Mouse (Mus musculus): Measurements from ENCODE around the gene Dhodh.

Gene Dhodh

DNA sequence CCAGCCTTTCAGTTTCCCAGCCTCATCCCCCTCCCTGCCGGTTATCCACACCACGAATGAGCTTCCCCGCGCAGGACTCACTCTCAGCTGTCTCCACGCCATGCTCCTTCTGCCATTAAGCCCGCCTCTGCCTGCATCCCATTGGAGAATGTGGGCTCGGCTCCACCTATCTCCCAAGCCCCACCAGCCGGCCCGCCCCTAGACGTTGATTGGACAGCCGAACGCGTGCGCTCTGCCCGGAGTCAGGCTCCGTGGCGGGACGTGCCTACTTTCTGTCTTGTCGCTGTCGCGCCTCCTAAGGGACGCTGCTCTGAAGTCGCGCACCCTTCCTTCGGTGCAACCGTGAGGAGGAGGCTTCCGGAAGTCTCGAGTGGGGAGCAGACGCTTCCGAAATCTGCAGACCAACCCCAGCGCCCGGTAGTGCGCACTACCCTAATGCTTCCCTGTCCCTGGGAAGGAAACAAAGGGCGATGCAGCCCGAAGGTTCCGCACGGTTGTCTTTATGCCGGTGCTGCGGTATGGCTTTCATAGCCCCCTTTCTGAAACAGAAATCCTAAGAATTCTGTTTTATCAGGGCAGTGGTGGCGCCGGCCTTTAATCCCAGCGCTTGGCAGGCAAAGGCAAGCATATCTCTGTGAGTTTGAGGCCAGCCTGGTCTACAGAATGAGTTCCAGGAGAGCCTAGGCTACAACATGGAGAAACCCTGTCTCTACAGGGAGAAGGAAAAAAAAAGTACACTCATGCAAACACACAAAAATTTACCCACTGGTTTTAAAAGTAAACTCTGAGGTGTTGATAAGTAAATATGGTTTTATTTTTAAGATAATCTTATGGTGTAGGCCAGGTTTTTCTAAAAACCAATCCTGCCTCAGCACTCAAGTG is at the start of gene Dhodh:
Dhodh (minus strand) TSS at position 403 of the 882 bp plus-strand sequence.
- peak; percentile 98 for DNase-seq (ENCODE audit: low spot score)

DNA sequence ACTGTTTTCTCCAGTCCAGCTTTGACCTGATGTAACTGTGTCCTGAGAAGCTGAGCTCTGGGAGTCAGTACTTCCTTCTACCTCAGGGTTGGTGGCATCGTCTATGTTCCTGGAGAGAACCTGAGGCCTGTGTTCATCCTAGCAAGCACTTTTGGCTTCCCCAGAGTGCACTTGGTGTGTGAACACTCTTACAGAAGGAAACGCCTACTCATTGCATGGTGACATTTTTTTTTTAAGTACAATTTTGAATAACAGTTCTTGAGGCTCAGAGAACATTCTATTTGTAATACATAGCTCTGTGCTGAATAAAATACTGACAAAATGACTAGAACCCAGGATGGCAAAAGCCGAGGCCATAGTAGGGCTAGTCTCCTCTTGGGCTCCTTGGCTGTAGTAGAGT is 48.4 kb upstream of the Dhodh start:
- no peak for DNase-seq (ENCODE audit: low spot score)

DNA sequence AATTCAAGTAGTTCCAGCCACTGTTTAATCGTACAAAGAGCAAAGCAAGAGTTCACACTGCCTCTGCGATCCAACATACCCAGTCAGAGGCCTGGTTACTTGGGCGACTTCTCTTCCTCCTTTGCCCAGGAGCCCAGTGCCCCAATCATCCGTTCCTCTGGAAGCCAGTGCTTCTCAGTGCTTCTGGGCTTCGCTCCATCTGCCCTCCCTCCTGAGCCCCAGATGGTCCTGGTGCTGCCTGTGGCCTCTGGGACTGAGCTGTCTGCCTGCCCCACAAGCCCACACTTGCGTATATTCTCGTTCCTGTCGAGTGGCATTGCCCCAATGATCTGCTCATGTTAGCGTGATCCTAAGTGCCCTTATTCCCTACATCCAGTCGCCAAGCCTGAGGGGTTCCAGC is 42.3 kb upstream of the Dhodh start:
- no peak for DNase-seq (ENCODE audit: low spot score)

DNA sequence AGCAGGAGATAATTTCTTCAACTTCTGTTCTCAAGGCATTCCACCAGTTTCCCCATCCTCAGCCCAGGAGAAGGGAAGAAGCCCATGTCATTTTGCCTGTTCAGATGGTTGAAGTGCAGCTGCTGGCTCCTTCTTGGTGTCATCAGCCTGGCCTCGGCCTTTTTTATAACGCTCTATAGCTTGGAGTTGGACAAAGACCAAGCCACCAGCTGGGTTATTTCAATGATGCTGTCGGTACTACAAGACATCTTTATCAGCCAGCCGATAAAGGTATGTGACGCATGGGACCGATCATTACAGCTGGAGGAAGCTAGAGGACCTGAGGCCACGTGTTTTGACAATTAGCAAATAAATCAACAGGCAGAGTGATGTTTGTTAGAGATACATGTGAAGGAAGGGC is 40.0 kb upstream of the Dhodh start:
- DNase-seq (ENCODE audit: low spot score): no peak

DNA sequence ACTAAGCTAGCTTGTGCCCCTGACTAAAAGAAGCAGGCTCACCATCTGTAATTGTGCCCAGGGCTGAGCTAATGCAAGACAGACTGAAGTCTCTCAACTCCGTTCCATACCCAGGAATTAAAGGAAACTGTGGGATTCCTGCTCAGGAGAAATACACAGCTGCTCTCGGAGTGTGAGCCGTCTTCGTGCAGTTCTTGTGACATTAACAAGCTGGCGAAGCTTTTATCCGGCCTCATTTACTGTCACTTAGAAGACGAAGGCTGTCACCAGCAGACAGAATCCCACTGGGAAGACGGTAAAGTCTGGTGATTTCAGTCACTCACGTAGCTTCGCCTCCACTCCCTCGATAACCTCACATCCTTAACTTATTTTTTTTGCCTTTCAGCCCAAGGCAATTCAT is 38.9 kb upstream of the Dhodh start:
- DNase-seq (ENCODE audit: low spot score): no peak

DNA sequence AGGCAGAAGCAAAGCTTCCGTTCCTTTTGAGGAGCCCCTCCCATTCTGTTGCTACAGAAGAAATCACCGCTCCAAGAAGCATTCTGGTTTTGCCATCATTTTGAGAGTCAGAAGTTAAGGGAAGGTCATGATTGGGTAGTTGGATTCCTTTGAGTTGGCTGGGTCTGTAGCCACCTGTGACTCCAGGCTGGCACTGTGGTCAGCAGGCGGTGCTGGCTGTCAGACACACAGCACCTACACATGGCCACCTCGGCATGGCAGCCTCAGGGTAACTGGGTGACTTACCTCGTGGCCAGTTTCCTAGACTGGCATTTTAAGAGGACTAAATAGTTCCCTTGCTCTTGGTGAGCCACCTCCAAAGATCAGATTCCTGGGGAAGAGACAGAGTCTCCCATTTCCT is 32.8 kb upstream of the Dhodh start:
- no peak for DNase-seq (ENCODE audit: low spot score)

DNA sequence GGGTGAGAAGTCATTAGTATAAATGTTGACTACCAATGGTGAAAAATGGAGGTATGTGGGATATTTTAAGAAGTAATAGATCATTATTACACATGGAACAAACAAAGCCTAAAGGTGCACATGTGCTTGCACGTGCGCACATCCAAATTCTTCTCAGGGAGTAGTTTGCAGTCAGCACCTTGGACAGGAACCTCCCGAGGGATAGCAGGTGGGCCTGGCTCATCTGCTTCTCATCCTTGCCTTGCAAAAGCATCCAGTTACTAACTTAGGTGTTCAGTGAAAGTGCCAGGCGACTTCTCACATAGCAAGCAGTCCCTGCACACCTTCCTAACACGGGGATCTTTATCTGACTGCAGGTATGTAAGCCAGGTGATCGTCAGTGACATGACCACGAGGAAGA is 31.9 kb upstream of the Dhodh start:
- peak; percentile 7 for DNase-seq (ENCODE audit: low spot score)

DNA sequence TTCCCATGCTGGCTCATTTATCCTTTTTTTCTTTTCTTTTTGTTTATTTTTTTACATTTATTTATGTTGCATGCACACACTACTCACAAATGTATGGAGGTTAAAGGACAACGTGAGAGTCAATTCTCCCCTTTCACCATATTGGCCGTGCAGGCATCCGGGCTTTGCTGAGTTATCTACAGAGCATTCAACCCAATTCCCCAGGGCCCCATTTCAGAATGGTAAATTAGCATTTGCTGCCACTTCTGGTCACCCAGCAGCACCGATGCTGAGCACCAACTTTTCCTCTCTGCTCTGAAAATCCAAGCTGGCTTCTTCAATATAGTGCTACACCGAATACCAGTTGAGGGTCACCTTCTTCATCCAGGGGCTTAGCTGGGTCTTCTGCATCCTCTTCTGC is 30.4 kb upstream of the Dhodh start:
- no peak for DNase-seq (ENCODE audit: low spot score)

DNA sequence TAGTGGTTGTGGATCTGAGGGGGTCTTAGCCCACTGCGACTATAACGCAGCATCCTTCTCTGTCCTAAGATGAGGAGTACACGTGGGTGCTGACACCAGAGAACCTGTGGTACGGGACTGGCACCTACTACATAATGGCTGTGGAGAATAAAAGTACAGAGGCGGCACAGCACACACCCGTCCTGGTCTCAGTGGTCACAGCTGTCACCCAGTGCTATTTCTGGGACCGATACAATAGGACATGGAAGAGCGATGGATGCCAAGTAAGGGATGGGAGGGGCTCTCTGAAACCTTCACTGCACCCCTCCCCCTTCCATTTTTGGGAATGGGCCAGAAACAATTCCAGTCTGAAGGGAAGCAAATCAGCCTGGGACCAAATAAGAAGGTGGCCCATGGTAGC is 26.7 kb upstream of the Dhodh start:
- no peak for DNase-seq (ENCODE audit: low spot score)

DNA sequence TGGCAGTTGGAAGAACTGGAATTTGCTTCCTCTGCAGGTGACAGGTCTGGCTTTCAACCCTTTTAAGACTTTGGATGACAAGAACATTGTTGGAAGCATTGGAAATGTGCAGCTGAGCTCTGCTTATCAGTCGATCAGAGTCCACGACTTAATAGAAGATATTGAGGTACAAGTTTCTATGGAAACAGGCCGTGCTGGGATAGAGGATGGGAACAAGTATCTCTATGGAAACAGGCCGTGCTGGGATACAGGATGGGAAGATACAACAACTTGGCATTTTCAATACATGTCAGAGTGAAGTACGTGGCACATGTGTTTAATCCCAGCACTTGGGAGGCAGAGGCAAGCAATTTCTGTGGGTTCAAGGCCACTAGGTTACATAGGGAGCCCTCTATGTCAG is 24.0 kb upstream of the Dhodh start:
- no peak for DNase-seq (ENCODE audit: low spot score)

DNA sequence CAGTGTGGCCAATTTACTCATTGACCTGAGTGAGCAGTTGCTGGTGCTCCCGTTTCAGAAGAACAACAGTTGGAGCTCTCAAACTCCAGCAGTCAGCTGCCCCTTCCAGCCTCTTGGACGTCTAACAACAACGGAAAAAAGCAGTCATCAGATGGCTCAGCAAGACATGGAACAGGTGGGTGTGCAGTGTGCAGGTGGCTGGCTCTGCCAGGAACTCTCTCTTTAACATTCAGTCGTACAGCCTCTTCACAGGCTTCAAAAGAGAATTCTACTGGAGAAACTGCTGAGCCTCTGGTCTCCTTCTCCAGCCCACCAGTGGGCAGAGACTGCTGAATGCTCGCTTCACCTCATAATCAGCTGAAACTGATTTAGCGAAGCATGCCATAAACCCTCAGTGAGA is 20.2 kb upstream of the Dhodh start:
- no peak for DNase-seq (ENCODE audit: low spot score)

DNA sequence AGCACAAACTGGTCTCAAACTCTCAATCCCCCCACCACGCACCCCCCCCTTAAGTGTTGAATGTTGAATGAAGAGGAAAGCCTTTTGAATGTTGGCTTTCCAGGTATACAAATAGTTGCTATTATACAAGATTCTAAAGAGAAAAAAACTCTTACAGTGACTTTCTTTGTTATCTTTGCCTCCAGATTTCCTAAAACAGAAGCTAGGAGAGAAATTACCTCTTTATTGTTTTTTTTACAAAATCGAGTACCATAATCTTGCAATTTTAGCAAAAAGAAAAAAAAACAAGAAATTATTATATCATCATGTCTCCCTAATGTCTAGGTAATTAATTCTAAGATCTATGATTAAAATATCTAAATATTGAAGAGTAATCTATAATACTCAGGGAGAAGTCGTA is 7.1 kb upstream of the Dhodh start:
- DNase-seq (ENCODE audit: low spot score): no peak

DNA sequence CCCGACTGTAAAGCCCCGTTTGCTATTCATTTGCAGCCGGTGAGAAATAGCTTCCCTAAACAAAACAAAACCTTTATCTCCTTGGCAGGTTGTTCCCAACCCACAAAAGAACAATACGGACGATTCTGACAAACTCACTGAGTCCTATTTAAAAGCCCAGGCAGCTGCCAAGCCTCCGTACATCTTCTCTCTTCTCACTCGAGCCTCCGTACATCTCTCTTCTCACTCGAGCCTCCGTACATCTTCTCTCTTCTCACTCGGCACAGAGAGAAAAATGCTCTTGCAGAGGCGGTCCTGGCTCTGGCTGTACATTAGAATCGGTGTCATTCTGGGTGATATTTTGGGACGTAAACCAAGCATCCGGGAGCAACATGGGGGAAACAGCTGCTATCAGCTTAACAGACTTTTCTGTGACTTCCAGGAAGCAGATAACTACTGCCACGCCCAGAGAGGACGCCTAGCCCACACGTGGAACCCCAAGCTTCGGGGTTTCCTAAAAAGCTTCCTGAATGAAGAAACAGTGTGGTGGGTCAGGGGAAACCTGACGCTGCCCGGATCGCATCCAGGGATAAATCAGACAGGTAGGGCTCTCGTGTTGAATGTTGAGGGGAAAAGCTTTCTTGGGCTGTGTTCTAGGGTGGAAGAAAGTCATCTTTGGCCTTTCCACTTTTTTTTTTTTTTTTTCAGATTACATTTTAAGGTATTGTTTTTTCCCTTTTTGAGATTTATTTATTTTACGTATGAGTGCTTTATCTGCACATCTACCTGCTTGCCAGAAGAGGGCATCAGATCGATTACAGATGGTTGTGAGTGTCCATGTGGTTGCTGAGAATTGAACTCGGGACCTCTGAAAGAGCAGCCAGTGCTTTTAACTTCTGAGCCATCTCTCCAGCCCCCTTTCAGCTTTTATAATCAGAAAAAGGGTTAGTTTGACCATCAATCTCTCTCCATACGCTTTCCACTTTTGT is 6.1 kb upstream of the Dhodh start, which contains the start of gene Pkd1l3:
Pkd1l3 (plus strand) TSS at position 275 of the 968 bp plus-strand sequence.
- no peak for DNase-seq (ENCODE audit: low spot score)

DNA sequence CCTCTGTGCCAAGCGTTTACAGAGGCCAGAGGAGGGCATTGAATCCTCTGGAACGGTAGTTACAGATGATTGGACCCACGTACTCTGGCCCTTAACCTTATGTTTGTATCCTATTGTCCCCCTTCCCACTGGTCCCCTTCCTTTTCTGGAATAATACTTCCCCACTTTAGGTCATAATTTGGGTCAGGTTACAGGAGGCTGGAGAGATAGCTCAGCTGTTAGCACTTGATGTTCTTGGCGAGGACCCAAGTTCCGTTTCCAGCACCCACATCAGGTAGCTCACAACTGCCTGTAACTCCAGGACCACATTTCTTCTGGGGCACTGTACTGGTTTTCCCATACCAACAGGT is 655 bp upstream of the Dhodh start:
- peak; percentile 5 for DNase-seq (ENCODE audit: low spot score)

DNA sequence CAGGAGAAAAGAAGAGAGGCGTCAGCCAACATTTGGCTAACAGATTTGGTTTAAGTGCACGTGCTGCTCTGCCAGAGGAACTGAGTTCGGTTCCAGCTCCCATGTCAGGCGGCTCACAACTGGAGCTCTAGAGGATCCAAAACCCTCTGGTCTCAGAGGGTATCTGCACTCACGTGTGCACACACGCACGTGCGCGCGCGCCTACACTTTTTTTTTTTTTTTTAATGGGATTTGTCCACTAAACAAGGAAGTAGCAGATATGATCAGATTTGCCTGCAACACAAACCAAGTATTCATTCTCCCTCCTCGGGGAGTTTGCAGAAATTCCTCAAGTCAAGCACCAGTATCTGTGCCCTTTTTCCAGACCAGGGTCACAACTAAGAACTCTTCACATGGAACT is 823 bp downstream of the Dhodh start:
- DNase-seq (ENCODE audit: low spot score): peak; percentile 36

DNA sequence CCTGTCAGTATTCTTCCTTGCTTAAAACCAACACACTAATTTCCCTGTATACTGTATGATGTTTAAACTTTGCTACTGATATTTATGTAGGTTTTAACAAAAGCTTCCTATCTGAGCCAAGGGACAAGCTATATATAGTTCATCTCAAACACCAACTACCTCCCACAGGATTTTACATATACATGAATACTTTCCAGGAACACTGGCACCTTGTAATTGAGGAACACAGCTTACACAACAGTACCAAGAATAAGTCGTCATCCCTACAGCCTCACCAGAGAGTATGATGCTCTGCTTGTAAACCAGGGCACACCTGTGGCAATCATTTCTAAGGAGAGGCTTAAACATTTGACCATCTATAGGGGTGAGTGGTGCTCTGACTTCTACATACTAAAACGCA is 1.7 kb downstream of the Dhodh start:
- no peak for DNase-seq (ENCODE audit: low spot score)

DNA sequence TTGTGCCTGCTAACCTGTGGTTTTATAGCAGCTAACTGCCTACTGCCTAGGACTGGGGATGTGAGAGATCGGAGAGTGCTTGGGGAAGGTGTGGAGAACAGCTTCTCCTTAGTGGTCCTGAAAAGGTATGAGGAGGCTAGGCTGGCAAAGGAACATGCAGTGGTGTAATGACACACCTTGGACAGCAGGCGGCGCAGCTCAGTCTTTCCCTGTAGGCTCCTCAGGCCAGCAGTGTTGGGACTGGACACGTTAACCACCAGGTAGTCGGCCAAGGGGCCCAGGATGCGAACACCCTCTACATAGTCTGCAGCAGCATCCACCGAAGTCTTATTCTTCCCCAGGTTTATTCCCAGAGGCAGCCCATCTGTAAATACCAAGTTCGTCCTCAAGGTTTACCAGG is 12.6 kb downstream of the Dhodh start:
- DNase-seq (ENCODE audit: low spot score): peak; percentile 75

DNA sequence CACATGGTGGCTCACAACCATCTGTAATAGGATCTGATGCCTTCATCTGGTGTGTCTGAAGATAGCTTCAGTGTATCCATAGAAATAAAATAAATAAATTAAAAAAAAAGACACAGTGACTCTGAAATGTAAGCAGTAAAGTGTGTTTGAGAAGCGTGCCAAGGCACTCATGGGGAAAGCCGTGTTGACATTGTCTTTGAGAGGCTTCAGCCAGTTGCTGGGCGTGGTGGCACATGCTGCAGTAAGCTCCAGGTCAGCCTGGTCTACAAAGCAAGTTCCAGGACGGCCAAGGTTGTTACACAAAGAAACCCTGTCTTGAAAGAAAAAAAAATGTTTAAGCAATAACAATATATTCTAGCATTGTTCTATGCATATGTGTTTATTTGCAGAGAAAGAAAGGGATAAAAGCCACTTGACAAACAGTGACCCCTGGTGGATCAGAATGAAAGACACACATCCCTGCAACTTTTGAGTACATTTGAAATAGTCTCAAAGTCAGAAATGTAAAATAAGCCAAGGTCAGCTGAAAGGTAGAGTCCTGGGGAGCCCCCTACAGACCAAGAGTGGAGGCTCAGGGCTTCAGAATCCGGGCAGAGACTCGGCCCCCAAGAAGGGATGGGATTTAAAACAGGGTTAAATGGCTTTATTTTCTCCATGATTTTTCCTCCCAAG is 15.2 kb downstream of the Dhodh start:
- no peak for DNase-seq (ENCODE audit: low spot score)

DNA sequence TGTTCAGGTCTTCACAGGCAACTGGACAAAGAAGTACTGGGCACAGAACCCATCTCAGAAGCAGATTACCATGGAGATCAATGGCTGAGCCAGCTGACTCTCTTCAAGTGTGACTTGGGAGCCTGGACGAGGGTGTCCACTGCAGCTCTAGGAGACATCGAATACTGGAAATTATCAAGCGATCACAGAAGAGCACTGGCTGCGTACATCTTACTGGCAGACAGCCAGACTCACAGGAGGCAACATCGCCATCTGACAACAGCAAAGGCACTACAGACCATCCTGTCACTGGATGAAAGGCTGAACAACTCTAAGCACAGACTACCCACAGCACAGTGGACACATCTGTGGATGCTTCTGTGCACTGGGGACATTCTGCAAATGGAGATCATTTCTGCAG is 16.3 kb downstream of the Dhodh start:
- DNase-seq (ENCODE audit: low spot score): no peak

DNA sequence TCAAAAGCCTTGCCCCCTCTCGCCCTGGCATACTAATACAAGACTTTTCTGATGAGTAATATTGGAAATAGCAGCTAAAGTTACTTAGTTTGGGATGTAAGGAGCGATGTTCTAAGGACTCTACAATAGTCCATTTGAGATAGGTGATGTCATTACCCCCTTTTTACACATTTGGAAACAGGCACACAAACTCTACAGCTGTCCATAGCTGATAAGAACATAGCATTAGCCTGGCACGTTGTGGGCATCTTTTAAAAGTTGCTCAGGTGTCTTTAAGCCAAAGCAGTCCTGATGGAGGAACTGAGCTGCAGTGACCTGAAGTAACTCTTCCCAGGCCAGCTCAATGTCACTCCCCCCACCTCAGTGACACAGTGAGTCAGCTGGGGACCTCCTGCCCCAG is 17.1 kb downstream of the Dhodh start:
- DNase-seq (ENCODE audit: low spot score): no peak

DNA sequence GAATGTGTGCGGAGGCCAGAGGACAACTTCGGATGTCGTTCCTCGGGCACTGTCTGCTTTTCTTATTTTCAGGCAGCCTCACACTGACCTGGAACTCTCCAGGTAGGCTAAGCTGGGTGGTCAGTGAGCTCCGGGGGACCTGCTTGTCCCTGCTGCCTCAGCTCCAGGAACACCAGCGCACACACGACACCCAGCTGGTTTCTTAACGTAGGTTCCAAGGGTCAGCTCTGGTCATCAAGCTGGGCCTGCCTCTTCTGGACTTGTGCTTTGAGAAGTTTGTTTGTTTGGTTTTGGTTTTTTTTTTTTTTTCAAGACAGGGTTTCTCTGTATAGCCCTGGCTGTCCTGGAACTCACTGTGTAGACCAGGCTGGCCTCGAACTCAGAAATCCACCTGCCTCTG is 17.6 kb downstream of the Dhodh start:
- no peak for DNase-seq (ENCODE audit: low spot score)

DNA sequence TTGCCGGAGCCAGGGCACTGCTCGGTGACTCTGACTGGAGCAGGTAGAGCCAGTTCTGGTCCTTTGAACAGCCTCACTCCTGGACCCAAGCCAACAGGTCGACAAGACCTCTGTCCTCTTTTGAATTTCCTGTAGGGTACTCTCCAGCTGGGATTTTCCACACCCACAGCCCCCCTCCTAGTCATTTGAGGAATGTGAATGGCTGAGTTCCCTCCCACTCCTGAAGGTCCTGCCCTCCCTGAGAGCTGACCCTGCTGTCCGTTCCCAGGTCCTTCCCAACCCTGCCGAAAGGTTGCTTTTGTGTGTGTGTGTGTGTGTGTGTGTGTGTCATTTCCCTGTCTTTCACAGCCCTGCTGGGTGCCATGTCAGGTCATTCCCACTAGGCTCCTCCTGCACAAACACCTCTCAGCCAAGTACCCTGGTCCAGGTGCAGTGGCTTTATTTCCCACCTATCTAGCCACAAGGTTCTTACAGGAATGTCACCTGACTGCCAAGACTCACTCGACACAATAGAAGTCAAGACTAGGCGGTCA is 21.4 kb downstream of the Dhodh start:
- no peak for DNase-seq (ENCODE audit: low spot score)

Data from embryo, embryonic 10 days (tissue).